Mouse (Mus musculus): ENCODE data around the gene Bcas3.

The Bcas3 gene

DNA sequence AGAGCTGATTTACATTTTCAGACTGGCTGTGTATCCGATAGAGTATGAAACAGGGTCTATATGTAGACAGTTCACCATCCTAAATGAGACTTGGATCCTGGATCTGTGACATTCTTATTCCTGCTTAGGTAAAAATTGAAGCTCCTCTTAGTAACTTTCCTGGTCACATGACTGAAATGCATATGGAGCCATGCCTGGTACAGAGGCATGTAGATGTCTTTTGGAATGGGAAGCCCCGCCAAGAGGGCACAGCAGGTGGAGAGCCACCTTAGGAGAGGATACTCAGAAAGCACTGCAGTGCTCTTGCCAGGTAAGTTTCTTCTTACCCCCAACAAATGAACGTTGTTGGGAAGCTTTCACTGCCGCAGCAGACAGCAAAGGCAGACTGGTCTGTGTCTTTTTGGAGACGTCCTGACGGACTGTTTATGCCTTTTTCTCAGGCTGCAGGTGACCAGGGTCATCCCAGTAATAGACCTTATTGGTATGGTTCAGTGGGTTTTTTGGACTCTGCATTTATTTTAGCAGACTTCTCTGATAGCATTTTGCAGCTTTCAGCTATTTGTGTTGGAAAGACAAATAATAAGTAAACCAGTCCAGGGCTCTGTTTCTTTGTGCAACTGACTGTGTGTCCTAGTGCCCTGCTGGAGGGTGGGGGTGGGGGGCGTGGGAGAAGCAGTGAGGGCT, 292.3 kb downstream of the Bcas3 start:
- ATAC-seq (ENCODE audit: insufficient number of reproducible peaks, low FRiP score, low TSS enrichment), result no peak

DNA sequence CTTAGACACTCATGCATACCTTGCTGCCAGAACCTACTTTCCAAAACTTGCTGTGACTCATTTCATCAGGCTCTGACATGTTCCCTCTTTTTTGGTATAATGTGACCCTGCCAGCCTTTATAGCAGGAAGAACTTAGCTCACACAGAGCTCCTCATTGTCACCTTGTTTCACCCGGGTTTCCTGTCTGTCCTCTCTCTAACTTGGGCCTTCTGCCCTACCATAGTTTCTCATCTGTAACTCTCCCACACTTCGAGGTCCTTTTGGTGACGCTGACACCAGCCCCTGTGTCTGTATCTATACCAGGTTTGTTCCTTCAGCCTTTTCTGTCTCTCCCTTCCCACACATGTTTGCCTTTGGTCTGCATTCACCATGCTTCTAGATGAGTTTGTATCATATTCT, 295.9 kb downstream of the Bcas3 start:
- no peak for ATAC-seq (ENCODE audit: insufficient number of reproducible peaks, low FRiP score, low TSS enrichment)

DNA sequence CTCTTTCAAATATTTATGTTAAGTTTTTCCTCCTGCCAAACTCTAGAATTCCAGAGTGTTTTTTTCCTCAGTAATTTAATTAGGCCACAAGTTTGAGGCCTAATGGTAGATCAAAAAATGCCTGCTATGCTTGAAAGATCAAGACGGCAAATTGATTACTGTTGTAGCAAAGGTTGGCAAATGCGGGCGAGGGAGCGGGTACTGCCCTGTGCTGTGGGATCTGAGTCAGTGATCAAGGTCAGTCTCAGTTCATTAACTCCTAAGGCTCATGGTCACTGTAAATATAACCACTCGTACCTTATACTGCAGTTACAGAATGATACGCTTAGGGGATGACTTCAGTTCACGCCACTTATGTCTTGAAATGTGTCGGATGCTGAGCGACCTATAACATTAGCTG, 296.4 kb downstream of the Bcas3 start:
- ATAC-seq (ENCODE audit: insufficient number of reproducible peaks, low FRiP score, low TSS enrichment), result no peak

DNA sequence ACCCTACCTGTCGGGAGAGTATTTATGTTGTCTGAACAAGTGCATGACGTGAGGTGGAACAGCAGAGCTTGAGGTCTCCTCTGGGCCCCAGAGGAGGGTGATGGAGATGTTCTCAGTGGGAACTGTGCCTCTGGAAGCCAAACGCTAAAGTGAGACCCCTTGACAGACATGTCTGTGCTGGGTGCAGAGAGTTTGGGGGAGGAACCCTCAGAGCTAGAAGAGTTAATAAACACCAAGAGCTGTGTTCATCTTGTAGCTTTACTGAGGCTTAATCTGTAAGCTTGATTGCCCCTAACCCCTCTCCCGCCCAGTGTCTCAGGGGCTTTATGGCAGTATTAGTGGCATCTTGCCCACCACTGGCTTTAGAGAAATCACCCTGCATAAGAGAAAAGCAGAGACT, 304.5 kb downstream of the Bcas3 start:
- ATAC-seq (ENCODE audit: insufficient number of reproducible peaks, low FRiP score, low TSS enrichment), result no peak

DNA sequence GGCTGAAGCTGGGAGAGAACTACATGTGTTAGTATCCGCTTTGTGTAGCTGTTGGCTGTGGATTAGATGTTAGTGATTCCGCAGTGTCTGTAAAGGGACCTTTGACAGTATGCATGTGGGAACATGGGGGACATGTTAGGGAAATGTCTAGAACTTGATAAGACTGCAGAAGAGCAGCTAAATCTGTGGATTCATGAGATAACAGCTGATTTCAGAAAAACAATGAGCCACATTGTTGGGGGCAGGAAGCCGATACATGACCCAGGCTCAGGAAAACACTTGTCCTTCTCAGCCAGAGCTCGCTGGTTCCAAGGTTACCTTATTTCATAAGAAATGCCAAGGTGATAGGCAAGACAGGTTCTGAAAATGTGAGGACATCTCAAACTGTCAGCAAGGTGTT, 307.3 kb downstream of the Bcas3 start:
- no peak for ATAC-seq (ENCODE audit: insufficient number of reproducible peaks, low FRiP score, low TSS enrichment)

DNA sequence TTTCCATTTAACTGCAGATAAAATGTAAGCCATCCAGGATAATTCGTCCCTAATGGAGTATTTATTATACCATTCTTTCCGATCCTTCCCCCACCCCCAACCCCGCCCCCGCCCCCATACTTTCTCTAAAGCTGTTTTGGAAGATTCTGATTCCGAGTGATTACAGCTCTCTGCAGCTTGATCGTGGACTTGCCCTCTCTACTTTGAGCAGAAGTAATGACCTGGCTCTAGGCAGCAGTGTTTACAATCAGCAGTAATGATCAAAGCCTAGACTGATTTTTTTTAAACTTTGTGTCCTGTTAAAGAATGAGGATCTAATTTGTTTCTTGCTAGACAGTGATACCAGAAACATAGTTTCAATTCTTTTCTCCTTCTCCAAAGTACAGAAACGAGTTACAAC, 314.2 kb downstream of the Bcas3 start:
- ATAC-seq (ENCODE audit: insufficient number of reproducible peaks, low FRiP score, low TSS enrichment), result no peak

DNA sequence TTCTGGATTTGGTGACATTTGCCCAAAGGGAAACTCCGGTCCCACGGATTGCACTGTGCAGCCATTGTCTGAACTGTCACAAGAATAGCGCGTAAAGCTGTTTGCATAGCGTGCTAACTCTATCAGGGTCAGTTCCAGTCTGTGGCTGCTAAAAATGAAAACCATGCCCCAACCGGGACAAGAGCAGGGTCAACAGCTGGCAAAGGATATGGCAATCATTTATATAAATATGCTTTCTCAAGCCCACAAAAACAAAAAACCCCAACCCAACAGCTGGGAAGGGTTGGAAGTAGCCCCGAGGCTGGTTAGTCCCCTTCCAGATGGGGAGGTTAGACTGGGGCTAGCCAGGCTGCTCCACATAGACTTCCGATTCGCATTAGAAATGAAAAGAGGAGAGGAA, 314.8 kb downstream of the Bcas3 start:
- no peak for ATAC-seq (ENCODE audit: insufficient number of reproducible peaks, low FRiP score, low TSS enrichment)

DNA sequence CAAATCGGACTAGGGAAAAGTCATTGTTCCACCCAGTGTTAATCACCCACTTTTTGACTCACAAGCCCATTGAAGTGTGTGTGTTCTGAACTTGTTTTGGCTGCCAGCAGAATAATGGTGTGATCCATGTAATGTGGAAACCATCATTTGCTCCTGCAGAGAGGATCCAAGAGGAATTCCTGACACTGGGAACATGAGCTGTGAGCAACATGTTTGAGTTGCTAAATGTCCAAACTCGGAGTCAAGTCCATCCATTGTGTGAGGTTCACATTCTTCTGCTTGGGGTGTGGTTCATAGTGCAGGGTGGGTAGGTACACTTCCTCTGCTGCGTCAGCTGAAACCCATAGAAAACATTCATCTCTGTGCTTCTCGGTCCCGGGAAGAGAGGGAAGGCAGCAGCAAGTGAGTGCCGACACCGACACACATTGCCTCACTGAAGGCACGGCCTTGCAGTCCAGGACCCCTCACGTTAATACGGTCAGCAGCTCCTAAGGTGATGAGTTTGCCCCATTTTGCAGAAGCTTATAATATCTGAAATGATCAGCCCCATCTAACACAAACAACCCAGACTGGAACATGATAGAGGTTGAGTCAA, 320.0 kb downstream of the Bcas3 start:
- no peak for ATAC-seq (ENCODE audit: insufficient number of reproducible peaks, low FRiP score, low TSS enrichment)

DNA sequence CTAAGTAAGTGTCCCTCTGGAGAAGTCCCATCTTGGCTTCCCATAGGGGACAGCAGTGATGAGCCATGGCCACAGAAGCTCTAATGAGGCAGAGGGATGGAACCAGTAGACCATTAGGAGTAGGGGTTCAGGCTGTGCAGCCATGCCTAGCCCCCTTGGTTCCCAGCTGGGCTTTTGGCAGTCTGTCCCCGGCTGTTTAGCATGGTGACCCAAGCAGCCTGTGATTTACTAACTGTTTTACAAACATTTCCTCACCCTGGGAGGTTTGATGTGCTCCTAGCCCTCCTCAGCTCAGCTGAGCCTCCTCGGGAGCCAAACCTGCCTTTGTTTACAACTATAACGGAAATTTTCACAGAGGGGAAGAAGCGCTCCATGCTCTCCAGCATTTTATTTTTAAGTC, 322.3 kb downstream of the Bcas3 start:
- no peak for ATAC-seq (ENCODE audit: insufficient number of reproducible peaks, low FRiP score, low TSS enrichment)

DNA sequence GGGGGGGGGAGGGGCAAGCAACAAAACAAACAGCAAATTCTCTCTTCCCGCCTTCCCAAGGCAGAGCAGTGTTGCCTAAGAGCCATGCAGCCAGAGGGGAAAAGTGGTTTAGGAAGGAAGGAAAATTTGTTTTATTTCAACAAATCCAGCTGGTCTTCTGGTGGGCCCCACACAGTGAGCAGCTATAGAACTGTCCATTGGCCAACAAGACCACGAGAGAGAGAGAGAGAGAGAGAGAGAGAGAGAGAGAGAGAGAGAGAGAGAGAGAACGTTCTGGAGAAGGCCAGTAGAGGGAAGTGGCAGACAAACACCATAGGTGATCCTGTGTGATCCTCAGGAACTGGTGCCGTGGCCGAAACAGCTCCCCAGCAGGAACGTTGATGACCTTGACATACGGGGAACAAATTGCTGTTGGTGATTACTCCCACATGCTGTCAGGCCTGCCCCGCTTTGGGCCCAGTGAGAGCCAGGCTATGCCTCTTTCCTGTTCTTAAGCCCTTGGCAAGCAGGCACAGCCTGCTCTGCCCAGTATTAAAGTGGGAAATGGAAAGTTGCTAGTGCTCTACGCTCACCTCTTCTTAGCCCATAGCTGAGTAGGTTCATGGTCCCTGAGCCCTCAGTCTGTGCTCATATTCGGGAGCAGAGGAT, 323.5 kb downstream of the Bcas3 start:
- no peak for ATAC-seq (ENCODE audit: insufficient number of reproducible peaks, low FRiP score, low TSS enrichment)

DNA sequence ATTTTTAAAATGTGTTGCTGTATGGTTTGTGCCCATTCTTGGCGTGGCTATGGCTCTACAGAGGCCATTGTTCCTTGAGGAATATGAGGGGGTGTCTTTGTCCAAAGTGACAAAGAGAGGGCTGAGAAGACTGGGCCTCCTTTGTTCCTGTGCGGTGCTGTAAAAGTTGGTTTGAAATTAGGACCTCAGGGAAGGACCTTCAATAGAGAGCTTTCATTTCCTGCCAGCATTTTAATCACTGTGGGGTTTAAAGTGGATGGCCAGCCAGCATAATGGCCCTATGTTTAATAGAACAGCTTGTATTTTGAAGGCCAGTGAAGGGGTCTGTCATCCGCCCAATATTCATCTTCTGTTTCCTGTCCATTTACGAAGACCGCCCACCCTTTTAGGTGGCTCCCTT, 325.7 kb downstream of the Bcas3 start:
- ATAC-seq (ENCODE audit: insufficient number of reproducible peaks, low FRiP score, low TSS enrichment), result no peak

DNA sequence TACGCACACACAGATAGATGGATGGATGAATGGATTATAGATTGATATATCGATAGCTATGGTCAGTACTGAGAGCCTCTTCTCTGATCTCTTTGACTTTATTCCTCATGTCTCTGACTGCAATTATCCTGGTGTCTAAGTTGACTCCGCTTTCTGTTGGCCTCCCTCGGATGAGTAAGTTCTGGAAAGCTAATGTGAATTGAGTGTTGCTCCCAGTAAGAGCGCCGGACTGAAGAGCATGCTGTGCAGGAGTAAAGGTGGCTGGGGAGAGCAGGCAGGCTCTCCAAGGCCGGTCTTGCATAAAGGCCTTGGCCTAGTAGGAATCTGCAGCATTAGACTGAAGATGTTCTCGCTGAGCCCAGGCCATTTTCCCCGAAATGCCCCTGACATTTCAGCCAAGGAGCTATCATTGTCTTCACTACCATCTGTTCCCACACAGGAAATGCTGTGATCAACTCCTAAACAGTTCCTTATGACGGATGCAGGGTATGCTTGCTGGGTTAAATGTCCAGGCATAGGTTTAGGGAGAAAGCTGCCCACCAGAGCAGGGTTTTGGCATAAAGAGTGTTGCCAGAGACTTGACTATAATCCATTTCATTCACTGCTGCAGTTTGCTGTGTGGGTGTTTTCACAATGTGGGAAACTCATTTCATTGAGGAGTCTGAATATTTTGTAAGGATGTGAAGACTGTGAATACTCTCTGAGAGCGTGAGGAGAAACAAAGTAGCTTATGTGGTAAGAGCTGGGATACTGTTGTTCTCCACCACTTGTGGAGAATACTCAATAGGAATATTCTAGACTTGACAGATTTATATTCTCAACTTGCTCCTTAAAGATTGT, 328.8 kb downstream of the Bcas3 start:
- ATAC-seq (ENCODE audit: insufficient number of reproducible peaks, low FRiP score, low TSS enrichment), result 0 out of 2 replicates have a peak, but pooled peaks have one; percentile 36

DNA sequence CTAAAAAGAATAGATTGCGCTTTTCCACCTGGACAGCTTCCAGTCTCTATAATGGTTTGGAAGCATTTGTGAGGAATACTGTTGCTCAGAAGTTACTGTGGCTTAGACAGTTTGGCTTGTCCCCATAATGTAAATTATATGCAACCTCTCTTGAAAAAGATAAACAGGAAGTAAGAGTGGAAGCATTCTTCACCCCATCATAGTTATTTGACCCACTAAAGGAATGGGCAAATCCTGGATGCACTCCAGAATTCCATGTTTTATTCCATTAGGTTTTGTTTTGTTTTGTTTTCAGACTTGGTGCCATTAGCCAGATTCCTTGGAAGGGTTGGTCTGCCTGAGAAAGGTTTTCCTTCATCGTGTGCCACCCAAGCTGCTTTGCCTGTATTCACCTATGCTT, 332.0 kb downstream of the Bcas3 start:
- ATAC-seq (ENCODE audit: insufficient number of reproducible peaks, low FRiP score, low TSS enrichment), result no peak

DNA sequence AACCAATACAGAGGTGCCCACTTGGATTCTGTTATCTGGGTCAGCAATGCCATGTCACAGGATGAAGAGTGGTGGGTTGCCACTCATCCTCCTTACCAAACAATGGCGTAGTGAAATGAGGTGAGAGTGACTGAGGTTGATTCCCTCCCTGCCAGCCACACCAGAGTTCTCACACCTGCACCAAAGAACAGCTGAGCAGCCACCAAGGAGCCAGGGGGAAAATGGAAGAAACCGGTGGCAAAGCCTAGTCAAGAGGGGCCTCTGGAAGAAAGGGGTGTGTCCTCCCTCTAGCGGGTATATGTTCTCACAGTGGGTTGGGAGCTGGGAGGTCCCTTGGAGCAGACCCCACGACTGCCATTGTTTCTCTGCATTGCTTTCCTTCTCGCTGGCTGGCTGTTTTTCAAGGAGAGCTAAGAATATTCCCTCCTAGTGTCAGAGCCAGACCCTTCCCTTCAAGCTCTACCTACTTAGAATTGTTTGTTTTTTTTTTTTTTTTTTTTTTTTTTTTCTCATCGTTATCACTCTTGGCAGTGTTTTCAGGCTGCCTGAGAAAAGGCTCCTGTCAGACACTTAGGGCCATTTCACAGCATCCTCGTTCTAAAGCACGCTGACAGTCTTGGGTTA, 335.0 kb downstream of the Bcas3 start:
- no peak for ATAC-seq (ENCODE audit: insufficient number of reproducible peaks, low FRiP score, low TSS enrichment)

DNA sequence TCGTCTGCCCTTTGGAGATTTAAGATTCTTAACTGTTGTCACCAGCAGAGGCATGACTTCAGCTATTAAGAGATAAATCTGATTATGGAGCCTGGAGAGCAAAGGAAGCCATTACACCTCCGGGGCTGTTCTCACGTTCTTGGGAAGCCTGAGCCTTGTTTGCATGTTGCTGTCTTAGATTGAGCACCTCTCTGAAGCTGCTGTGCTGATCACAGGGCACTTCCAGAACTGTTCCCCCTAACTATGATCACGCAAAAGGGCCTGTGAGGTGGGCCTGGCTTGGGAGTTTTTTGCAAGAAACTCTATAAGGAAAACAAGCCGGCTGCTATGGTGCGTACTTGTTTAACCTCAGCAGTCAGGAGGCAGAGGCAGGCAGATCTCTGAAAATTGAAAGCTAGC, 335.5 kb downstream of the Bcas3 start:
- no peak for ATAC-seq (ENCODE audit: insufficient number of reproducible peaks, low FRiP score, low TSS enrichment)

DNA sequence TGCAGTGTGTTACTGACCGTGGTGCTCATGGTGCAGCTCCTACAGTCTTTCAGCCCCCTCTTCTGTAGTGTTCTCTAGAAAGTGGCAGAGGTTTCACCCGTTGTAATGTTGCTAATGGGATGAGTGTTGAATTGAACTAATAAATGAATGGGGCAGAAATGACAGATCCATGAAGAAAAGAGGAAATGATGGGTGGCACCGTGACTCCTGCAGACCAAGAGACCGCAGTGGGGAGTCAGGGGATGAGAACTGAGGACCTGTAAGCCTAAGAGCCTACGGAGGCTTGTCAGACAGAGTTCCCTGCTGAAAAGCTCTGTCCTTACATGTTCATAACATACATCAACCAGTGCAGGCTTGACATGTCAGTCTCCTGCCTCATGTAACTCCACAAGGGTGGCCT, 336.3 kb downstream of the Bcas3 start:
- ATAC-seq (ENCODE audit: insufficient number of reproducible peaks, low FRiP score, low TSS enrichment), result no peak

DNA sequence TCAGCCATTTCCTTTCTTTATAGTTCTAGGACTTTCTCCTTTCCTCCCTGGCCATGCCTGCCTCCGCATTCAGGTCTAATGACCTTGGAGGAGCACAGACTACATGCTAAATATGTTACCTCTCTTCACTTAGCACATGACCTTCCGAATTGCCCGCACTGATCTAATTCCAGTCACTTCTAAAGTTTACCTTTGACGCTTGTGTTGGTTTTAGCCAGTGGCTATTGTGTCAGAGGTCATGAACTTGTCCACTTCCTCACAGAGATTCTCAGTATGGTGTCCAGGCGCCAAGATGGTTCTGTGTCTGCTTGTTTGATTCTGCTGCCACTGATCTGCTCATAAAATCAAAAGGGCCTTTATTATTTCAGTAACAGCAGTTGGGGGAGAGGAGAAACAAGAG, 338.3 kb downstream of the Bcas3 start:
- no peak for ATAC-seq (ENCODE audit: insufficient number of reproducible peaks, low FRiP score, low TSS enrichment)

DNA sequence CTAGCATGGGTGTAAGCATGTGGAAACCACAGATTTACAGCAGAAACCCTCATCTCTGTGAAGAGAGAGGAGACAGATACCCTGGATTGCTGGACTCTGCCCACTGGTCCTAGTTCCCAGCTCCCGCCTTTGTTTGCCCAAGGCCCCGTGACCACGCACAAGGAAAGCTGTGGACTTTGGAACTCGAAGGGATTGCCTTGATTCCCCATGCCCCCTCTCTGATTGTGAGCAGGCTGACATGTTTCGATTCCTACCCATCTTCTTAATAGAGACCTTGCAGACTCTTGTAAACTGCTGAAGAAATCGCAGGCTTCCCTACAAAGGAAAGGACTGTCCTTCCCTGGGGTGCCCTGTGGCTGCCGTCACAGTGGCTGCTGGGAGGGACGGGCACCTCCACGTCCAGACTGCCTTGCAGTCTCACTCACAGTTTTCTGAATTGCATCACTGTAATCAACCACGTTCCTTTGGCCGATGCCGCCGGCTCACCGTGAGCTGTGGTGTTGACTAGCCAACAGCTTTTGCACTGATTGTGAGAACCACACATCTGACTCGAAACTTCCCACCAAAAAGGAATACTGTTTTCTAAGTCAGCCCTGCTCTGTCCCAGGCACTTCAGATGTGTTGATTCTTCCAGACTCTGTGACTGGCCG, 342.8 kb downstream of the Bcas3 start:
- no peak for ATAC-seq (ENCODE audit: insufficient number of reproducible peaks, low FRiP score, low TSS enrichment)

DNA sequence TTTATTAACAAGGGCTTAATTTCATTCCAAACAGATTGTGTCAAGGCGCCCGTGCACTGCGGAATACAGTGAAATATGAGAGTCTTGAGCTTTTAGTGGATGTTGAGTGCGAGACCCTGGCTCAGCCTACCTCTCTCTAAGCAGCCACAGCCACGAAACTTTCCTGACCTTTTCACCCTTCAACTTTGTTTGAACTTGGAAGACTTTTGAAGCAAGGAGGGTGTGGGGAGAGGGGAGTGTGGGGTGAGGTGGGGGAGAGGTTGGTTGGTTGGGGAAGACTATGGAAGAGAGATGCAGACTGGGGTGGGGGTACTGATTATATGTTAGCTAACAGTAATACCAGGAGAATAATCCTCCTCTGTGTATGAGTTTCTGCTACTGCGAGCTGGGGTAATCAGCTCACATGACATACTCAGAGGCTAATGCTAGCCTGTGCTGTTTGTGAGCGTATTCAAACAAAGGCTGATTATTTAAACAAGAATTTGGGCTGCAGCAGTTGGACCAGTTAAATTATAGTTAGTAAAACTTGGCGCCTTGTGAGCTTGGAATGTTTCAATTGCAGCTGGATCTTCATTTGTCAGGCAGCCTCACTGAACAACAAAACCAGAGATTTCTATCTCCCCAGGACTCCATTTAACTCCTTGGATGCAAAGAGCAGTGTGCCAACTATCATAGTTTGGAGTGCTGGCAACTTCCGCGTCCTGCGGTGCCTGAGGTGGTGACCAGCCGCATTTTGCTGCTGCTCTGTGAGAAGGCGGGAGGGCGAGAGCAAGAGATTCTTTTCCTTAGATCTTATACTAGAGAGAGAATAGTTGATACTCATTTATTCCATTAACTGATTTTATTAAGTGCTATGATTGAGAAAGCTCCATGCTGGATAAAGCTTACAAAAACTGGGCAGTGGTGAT, 343.8 kb downstream of the Bcas3 start:
- no peak for ATAC-seq (ENCODE audit: insufficient number of reproducible peaks, low FRiP score, low TSS enrichment)

All from cerebellum, adult (tissue).